Mouse (Mus musculus): Measurements from ENCODE around the gene Ggact.

Gene Ggact

GRCm38 (mm10) chr14:122900679-122901078 is 12.9 kb downstream of the Ggact start:
- DNase-seq (ENCODE audit: low spot score in 2 of 2): no peak

GRCm38 (mm10) chr14:122898550-122898949 is 15.0 kb downstream of the Ggact start:
- DNase-seq (ENCODE audit: low spot score in 2 of 2): no peak

- no peak for DNase-seq (ENCODE audit: low spot score in 2 of 2)
These were observed 17.5 kb downstream of the Ggact start for GRCm38 (mm10) chr14:122896106-122896505.

GRCm38 (mm10) chr14:122891470-122891968 is 22.0 kb downstream of the Ggact start:
- DNase-seq (ENCODE audit: low spot score in 2 of 2): no peak

- DNase-seq (ENCODE audit: low spot score in 2 of 2): no peak
These were observed 25.1 kb downstream of the Ggact start for GRCm38 (mm10) chr14:122888480-122888872.

- no peak for DNase-seq (ENCODE audit: low spot score in 2 of 2)
These were observed 25.7 kb downstream of the Ggact start for GRCm38 (mm10) chr14:122887702-122888479.

GRCm38 (mm10) chr14:122887278-122887677 is 26.3 kb downstream of the Ggact start:
- no peak for DNase-seq (ENCODE audit: low spot score in 2 of 2)

- DNase-seq (ENCODE audit: low spot score in 2 of 2): no peak
These were observed 27.7 kb downstream of the Ggact start for GRCm38 (mm10) chr14:122885893-122886292.

- no peak for DNase-seq (ENCODE audit: low spot score in 2 of 2)
These were observed 29.6 kb downstream of the Ggact start for GRCm38 (mm10) chr14:122883821-122884584.

GRCm38 (mm10) chr14:122883410-122883806 is 30.1 kb downstream of the Ggact start:
- no peak for DNase-seq (ENCODE audit: low spot score in 2 of 2)

- DNase-seq (ENCODE audit: low spot score in 2 of 2): no peak
These were observed 30.7 kb downstream of the Ggact start for GRCm38 (mm10) chr14:122882795-122883409.

- DNase-seq (ENCODE audit: low spot score in 2 of 2): no peak
These were observed 31.3 kb downstream of the Ggact start for GRCm38 (mm10) chr14:122882201-122882639.

GRCm38 (mm10) chr14:122881699-122882098 is 31.9 kb downstream of the Ggact start:
- DNase-seq (ENCODE audit: low spot score in 2 of 2): no peak

- DNase-seq (ENCODE audit: low spot score in 2 of 2): no peak
These were observed 33.3 kb downstream of the Ggact start for GRCm38 (mm10) chr14:122880291-122880690.

- DNase-seq (ENCODE audit: low spot score in 2 of 2): no peak
These were observed 35.8 kb downstream of the Ggact start for GRCm38 (mm10) chr14:122877787-122878186.

- DNase-seq (ENCODE audit: low spot score in 2 of 2): no peak
These were observed 36.8 kb downstream of the Ggact start for GRCm38 (mm10) chr14:122876723-122877122.

- peak; percentile 25 to 70 for DNase-seq (ENCODE audit: low spot score in 2 of 2)
These were observed 37.4 kb downstream of the Ggact start for GRCm38 (mm10) chr14:122876163-122876562.

- no peak for DNase-seq (ENCODE audit: low spot score in 2 of 2)
These were observed 37.9 kb downstream of the Ggact start for GRCm38 (mm10) chr14:122875636-122876035.

- DNase-seq (ENCODE audit: low spot score in 2 of 2): no peak
These were observed 38.5 kb downstream of the Ggact start for GRCm38 (mm10) chr14:122875056-122875455.

GRCm38 (mm10) chr14:122872612-122873011 is 40.9 kb downstream of the Ggact start:
- DNase-seq (ENCODE audit: low spot score in 2 of 2): no peak

- no peak for DNase-seq (ENCODE audit: low spot score in 2 of 2)
These were observed 41.5 kb downstream of the Ggact start for GRCm38 (mm10) chr14:122871841-122872580.

- DNase-seq (ENCODE audit: low spot score in 2 of 2): no peak
These were observed 43.7 kb downstream of the Ggact start for GRCm38 (mm10) chr14:122869831-122870230.
